Comparison of ENCODE assay signal across 8 mouse cellular contexts in the genomic region with DNA sequence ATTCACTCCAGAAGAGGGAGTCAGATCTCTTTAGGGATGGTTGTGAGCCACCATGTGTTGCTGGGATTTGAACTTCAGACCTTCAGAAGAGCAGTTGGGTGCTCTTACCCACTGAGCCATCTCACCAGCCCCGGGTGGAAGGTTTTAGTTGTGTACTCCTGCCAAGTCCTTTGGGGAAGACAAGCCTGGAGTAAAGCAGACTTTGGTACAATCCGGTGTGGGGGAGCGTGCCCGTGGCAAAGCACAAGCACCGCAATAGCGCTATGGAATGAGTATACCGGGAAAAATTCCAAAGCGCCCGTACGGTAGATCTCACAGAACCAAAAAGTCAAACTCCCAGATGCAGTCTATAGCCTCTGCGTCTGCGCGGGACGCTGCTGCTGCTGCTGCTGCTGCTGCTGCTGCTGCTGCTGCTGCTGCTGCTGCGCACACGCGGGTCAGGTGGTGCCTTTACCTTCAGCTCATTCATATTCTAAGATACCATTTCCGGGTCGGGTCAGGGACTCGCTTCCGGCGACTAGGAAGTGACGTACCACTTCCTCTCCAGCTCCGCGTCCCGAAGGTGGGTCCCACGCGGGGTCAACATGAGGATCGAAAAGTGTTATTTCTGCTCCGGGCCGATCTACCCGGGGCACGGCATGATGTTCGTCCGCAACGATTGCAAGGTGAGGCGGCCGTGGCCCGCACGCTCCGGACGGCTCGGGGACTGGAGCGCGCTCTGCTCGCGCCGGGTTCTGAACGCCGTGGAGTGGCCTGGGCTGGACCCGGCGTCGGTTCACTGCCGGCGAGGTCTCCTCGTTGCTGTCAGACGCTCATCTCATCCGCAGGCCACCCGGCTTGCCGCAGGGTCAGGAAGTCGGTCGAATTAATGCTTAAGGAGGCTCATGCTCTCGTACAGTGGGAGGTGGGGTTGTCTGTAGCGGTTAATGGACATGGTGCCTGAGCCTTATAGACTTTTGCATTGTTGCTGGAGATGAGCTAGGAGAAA. TPM values are rescaled to one million over a fixed set of nuclear protein-coding genes. Genes with fewer than 3 reads are reported as not detected.
DNase-seq lines count a peak whose midpoint lies in the region; ATAC-seq and TF ChIP-seq lines count a peak whose summit lies in the region.

A gene (plus strand): TSS at position 508 of the 988 bp plus-strand sequence.

- peak within 1 kb of the TSS; percentile 61 for H3K27ac ChIP-seq in MEL (ENCODE audit: control insufficient read depth, low read depth, low read length)
- H3K27ac ChIP-seq in forebrain, embryonic 16.5 days (ENCODE audit: low read length) = peak within 1 kb of the TSS; percentile 81
- H3K27ac ChIP-seq in layer of hippocampus, adult 2 months = peak within 1 kb of the TSS; percentile 93
- peak within 1 kb of the TSS; percentile 72; the same call in 1 of the 2 replicates for H3K27ac ChIP-seq in lung, embryonic 14.5 days (ENCODE audit: low read depth)
- peak within 1 kb of the TSS; percentile 12 for H3K27ac ChIP-seq in olfactory bulb, adult 2 months (ENCODE audit: insufficient read depth, low read depth, low read length)
- H3K27ac ChIP-seq in thymus, adult 2 months (ENCODE audit: control insufficient read depth, insufficient read depth, low read length) = peak within 1 kb of the TSS; percentile 48; the same call in 1 of the 2 replicates

- H3K27me3 ChIP-seq in MEL (ENCODE audit: control insufficient read depth in 1 of 2, insufficient read depth in 2 of 2, low read length in 2 of 2) = peaks cover 1 to 3% of the 10 kb centered on the region in 2 experiments; a peak in 2 of 4 replicates
- no peaks in the 10 kb centered on the region for H3K27me3 ChIP-seq in forebrain, embryonic 16.5 days (replicated peaks; ENCODE audit: control insufficient read depth, insufficient read depth, low read length)
- H3K27me3 ChIP-seq in lung, embryonic 14.5 days (ENCODE audit: insufficient read depth, low read length) = no peaks in the 10 kb centered on the region
- H3K27me3 ChIP-seq in thymus, adult 2 months (ENCODE audit: control insufficient read depth, insufficient read depth, low read length) = no peaks in the 10 kb centered on the region

- no peak for TF ChIP-seq CTCF in MEL (IDR thresholded peaks at IDR 0.05 in 2 of 3, conservative IDR thresholded peaks at IDR 0.05 in 1 of 3; ENCODE audit: control insufficient read depth in 1 of 3, insufficient read depth in 1 of 3, low read depth in 2 of 3, low read length in 3 of 3, poor library complexity in 1 of 3, severe bottlenecking in 1 of 3)
- TF ChIP-seq CTCF in layer of hippocampus, adult 2 months (conservative IDR thresholded peaks at IDR 0.05) = no peak
- TF ChIP-seq CTCF in lung, embryonic 14.5 days (IDR thresholded peaks at IDR 0.05; ENCODE audit: low read depth) = no peak
- no peak for TF ChIP-seq CTCF in olfactory bulb, adult 2 months (IDR thresholded peaks at IDR 0.05; ENCODE audit: insufficient read depth, low read depth, low read length)
- no peak for TF ChIP-seq CTCF in thymus, adult 2 months (IDR thresholded peaks at IDR 0.05; ENCODE audit: borderline replicate concordance, control insufficient read depth, extremely low read depth, insufficient read depth, low read length, poor library complexity)

- TF ChIP-seq POLR2A in MEL (IDR thresholded peaks at IDR 0.05; ENCODE audit: control insufficient read depth in 1 of 2, insufficient read depth in 1 of 2, low read depth in 1 of 2, low read length in 2 of 2, poor library complexity in 1 of 2) = peak; percentile 60 to 82; a peak in 3 of 4 replicates
- no peak for TF ChIP-seq POLR2A in olfactory bulb, adult 2 months (IDR thresholded peaks at IDR 0.05; ENCODE audit: insufficient read depth, low read depth, low read length)
- TF ChIP-seq POLR2A in thymus, adult 2 months (IDR thresholded peaks at IDR 0.05; ENCODE audit: control insufficient read depth, extremely low read depth, insufficient read depth, low read length, poor library complexity) = peak; percentile 61

- peaks cover 0 to 9% of the 10 kb centered on the region in 2 experiments; a peak in 3 of 4 replicates for H3K4me1 ChIP-seq in MEL (ENCODE audit: control insufficient read depth in 1 of 2, insufficient read depth in 2 of 2, low read length in 2 of 2)
- H3K4me1 ChIP-seq in forebrain, embryonic 16.5 days (replicated peaks; ENCODE audit: control insufficient read depth, insufficient read depth, low read length) = peaks cover 12% of the 10 kb centered on the region
- H3K4me1 ChIP-seq in lung, embryonic 14.5 days (ENCODE audit: insufficient read depth) = no peaks in the 10 kb centered on the region
- peaks cover 6% of the 10 kb centered on the region for H3K4me1 ChIP-seq in olfactory bulb, adult 2 months (ENCODE audit: control insufficient read depth, insufficient read depth, low read length)
- peaks cover 8% of the 10 kb centered on the region for H3K4me1 ChIP-seq in thymus, adult 2 months (replicated peaks; ENCODE audit: control insufficient read depth, insufficient read depth, low read length)

- WGBS in forebrain, embryonic 16.5 days = under 1% methylated on average over 64 of the region's 64 CpGs
- WGBS in lung, embryonic 14.5 days = under 1% methylated on average over 64 of the region's 64 CpGs
- under 1% methylated on average over 64 of the region's 64 CpGs for WGBS in olfactory bulb, adult 2 months
- WGBS in thymus, adult 2 months = under 1% methylated on average over 64 of the region's 64 CpGs

- intact Hi-C loops in heart, postnatal 36 days (cut with DNase I) = no loop called here

- peak in 1 of 2 experiments; percentile 42; a peak in 2 of 4 replicates for TF ChIP-seq EP300 in MEL (IDR thresholded peaks at IDR 0.05; ENCODE audit: low read depth in 1 of 2, low read length in 2 of 2)

- H3K4me3 ChIP-seq in MEL (ENCODE audit: control insufficient read depth in 1 of 2, insufficient read depth in 1 of 2, low read depth in 2 of 2, low read length in 2 of 2) = peak within 1 kb of the TSS; percentile 95 to 100
- H3K4me3 ChIP-seq in forebrain, embryonic 16.5 days (replicated peaks; ENCODE audit: low read length) = peak within 1 kb of the TSS; percentile 99
- H3K4me3 ChIP-seq in layer of hippocampus, adult 2 months = peak within 1 kb of the TSS; percentile 96
- H3K4me3 ChIP-seq in lung, embryonic 14.5 days (ENCODE audit: low read depth, low read length) = peak within 1 kb of the TSS; percentile 90
- H3K4me3 ChIP-seq in olfactory bulb, adult 2 months (ENCODE audit: insufficient read depth, low read depth, low read length) = peak within 1 kb of the TSS; percentile 81
- peak within 1 kb of the TSS; percentile 98 for H3K4me3 ChIP-seq in thymus, adult 2 months (ENCODE audit: control insufficient read depth, insufficient read depth, low read length)

- TF ChIP-seq RAD21 in MEL (IDR thresholded peaks at IDR 0.05; ENCODE audit: low read depth, low read length) = no peak

- peak within 1 kb of the TSS; percentile 87 for H3K9ac ChIP-seq in MEL (ENCODE audit: control insufficient read depth, low read depth, low read length, poor library complexity, severe bottlenecking)
- H3K9ac ChIP-seq in forebrain, embryonic 16.5 days (replicated peaks; ENCODE audit: low read depth, low read length) = peak within 1 kb of the TSS; percentile 79
- peak within 1 kb of the TSS; percentile 83 for H3K9ac ChIP-seq in lung, embryonic 14.5 days

- H3K4me2 ChIP-seq in forebrain, embryonic 16.5 days (ENCODE audit: low read length) = peak within 1 kb of the TSS; percentile 73
- H3K4me2 ChIP-seq in lung, embryonic 14.5 days = peak within 1 kb of the TSS; percentile 72

- H3K9me3 ChIP-seq in MEL (replicated peaks; ENCODE audit: insufficient read depth, low read length) = no peaks in the 10 kb centered on the region
- no peaks in the 10 kb centered on the region for H3K9me3 ChIP-seq in forebrain, embryonic 16.5 days (ENCODE audit: control insufficient read depth, low read length)
- H3K9me3 ChIP-seq in lung, embryonic 14.5 days (ENCODE audit: low read depth, low read length) = no peaks in the 10 kb centered on the region

- peaks cover 29% of the 10 kb centered on the region for H3K79me2 ChIP-seq in MEL (ENCODE audit: control insufficient read depth, insufficient read depth, low read length, poor library complexity)

- H3K36me3 ChIP-seq in MEL (ENCODE audit: control insufficient read depth in 1 of 2, insufficient read depth in 2 of 2, low read length in 2 of 2) = peaks cover 13 to 14% of the 10 kb centered on the region in 2 experiments
- peaks cover 6% of the 10 kb centered on the region for H3K36me3 ChIP-seq in forebrain, embryonic 16.5 days (ENCODE audit: control insufficient read depth, insufficient read depth)
- H3K36me3 ChIP-seq in lung, embryonic 14.5 days (ENCODE audit: insufficient read depth) = peaks cover 21% of the 10 kb centered on the region
- H3K36me3 ChIP-seq in thymus, adult 2 months (ENCODE audit: control insufficient read depth, insufficient read depth, low read length) = peaks cover 22% of the 10 kb centered on the region

- peak; percentile 98 for ATAC-seq in forebrain, embryonic 16.5 days
- ATAC-seq in lung, embryonic 14.5 days (ENCODE audit: insufficient read depth) = peak; percentile 97

- peak; percentile 95 for DNase-seq in MEL (ENCODE audit: low read depth, low spot score)
- peak; percentile 90 to 93 for DNase-seq in cerebellum, adult 18-20 months
- peak; percentile 84 to 85 for DNase-seq in heart, postnatal 36 days
- DNase-seq in layer of hippocampus, adult 2 months (ENCODE audit: low spot score in 2 of 2) = peak; percentile 91 to 93
- DNase-seq in lung, embryonic 14.5 days = peak; percentile 90
- peak; percentile 82 for DNase-seq in thymus, adult 2 months

TF ChIP-seq in MEL, 35 proteins besides CTCF, POLR2A, EP300 and RAD21 (continues in another document):
- TF ChIP-seq GABPA (IDR thresholded peaks at IDR 0.05; ENCODE audit: low read depth, low read length) (no peak), SIN3A (IDR thresholded peaks at IDR 0.05; ENCODE audit: low read length) (peak; percentile 94), E2F4 (IDR thresholded peaks at IDR 0.05; ENCODE audit: borderline replicate concordance, low read depth, low read length) (no peak), CHD1 (IDR thresholded peaks at IDR 0.05; ENCODE audit: low read depth, low read length) (0 out of 2 replicates have a peak, but pooled peaks have one; percentile 55), KAT2A (conservative IDR thresholded peaks at IDR 0.05; ENCODE audit: low read depth, low read length) (peak; percentile 80), ZNF384 (IDR thresholded peaks at IDR 0.05; ENCODE audit: low read depth, low read length) (no peak), MAX (IDR thresholded peaks at IDR 0.05; ENCODE audit: low read length) (peak; percentile 86)

RNA-seq across cellular contexts. Expression of the gene that starts here (rescaled TPM):
- 203 and 234 TPM in 2 replicates for total RNA-seq in MEL (2012; rRNA removed)
- 100 to 1,000 TPM in 1 of 2 experiments, not detected in 1; 195 TPM for polyA plus RNA-seq in MEL (2012; ENCODE audit: insufficient read depth in 1 of 2, insufficient read length in 2 of 2, low read depth in 1 of 2, low replicate concordance in 2 of 2, missing spikeins in 1 of 2)
- 118 and 134 TPM in 2 replicates for polyA plus RNA-seq in forebrain, embryonic 16.5 days (2015; fragmentation: Nextera tagmentation; extraction: Ambion mirVana)
- total RNA-seq in heart, postnatal 36 days (2021) = 10 to 100 TPM; 50.5 to 50.8 TPM
- 10 to 100 TPM; 63.2 to 66.6 TPM for total RNA-seq in layer of hippocampus, adult 2 months (2021)
- polyA plus RNA-seq in lung, embryonic 14.5 days (2014; fragmentation: Nextera tagmentation; extraction: Ambion mirVana) = 115 and 127 TPM in 2 replicates
- polyA plus RNA-seq in olfactory bulb, adult 2 months (2012; ENCODE audit: insufficient read depth, insufficient read length, low replicate concordance, missing spikeins) = not detected in 2 replicates
- 25.8 and 26.3 TPM in 2 replicates for polyA plus RNA-seq in thymus, adult 2 months (2012; rRNA removed)

Comparison
In these comparisons a context has a peak if more than half of its experiments do, and no peak if none do; other contexts are left out.
1. Peak in every context shown above with its lines: DNase-seq, ATAC-seq, H3K4me3 ChIP-seq and H3K27ac ChIP-seq.
2. H3K27ac ChIP-seq: peak in every context shown above with its lines; median percentile 93 in layer of hippocampus, adult 2 months; 81 in forebrain, embryonic 16.5 days; 72 in lung, embryonic 14.5 days; 61 in MEL; 48 in thymus, adult 2 months; 12 in olfactory bulb, adult 2 months.